Mouse (Mus musculus): ENCODE measurements around the gene Foxb2.
"Not testable (repeated sequence)": the region's sequence is repeated elsewhere in the genome, so short reads cannot be mapped to it uniquely, and the experiment has no call there.

Foxb2 gene

GRCm38 (mm10) chr19:16873221-16873861 is at the start of gene Foxb2:
Gene Foxb2, minus strand, starts transcription at chr19:16873805.
- DNase-seq = no peak

DNA sequence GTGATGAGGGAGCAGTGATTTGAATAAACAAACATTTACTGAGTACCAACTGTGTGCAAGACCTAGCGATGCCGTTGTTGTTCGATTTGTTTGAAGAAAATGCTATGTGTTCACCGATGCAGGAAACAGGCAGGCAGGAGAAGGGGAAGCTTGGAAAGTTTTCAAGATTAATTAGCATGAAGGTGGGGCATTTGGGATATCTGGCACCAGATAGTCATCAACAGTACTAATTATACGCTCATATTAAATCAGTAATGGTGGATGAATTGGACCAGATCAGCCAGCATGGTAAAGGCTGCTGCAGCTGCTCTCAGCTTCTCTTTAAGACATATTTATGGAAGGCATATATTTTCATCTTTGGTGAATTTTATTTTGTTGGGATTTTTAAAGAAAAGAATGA is 37.9 kb upstream of the Foxb2 start:
- DNase-seq = no peak

- DNase-seq = peak; percentile 23
Observed at GRCm38 (mm10) chr19:16903106-16903505, 29.5 kb upstream of the Foxb2 start.

DNA sequence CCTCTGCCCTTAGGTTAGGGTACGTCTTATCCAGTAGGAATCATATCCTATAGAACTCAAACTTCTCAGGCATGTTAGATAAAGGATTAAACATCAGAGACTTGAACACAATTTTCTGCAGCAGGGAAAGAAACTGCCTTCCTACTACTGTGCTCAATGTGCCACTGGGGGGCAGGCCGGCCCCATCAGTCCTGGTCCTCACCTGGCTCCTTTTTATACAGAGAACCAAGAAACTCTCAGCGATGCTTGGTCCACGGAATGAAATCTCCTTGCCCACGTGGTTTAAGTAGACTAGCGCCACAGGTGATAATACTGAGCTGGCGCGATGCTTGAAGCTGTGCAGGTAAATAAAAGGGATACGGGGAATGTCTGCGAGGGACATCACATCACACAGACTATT is 26.1 kb upstream of the Foxb2 start:
- DNase-seq = no peak

DNA sequence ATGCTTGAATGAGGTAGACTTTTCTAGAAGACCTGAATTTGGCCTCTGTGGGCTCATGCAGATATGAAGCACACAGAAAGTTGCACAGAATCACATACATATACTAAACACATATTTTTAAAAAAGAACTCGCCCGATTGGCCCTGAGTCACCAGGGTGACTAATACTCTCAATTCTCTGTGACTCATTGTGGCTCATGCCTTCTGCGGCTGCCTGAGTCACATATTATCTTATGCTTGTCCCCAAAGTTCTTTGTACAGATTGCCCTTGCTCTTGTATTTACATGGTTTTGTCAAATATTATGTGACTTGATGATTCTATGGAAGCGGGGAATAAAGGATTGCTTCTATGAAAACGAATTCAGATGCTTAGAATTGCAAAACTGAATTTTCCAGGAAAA is 25.0 kb upstream of the Foxb2 start:
- no peak for DNase-seq

DNA sequence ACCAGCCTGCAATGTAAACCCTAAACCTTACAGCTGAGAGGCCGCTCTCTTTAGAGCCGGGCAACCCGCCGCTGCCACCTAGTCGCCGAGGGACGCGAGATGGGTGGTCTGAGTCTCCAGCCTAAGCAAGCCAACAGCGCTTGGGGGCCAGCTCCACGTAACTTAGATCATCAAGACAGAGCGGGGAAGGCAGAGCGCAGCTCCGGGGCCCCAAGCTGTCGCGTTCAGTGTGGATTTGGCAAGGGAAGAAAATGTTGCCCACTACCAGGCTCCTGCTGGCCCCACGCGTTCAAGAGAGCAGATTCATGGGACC is 2.8 kb upstream of the Foxb2 start:
- DNase-seq = no peak

DNA sequence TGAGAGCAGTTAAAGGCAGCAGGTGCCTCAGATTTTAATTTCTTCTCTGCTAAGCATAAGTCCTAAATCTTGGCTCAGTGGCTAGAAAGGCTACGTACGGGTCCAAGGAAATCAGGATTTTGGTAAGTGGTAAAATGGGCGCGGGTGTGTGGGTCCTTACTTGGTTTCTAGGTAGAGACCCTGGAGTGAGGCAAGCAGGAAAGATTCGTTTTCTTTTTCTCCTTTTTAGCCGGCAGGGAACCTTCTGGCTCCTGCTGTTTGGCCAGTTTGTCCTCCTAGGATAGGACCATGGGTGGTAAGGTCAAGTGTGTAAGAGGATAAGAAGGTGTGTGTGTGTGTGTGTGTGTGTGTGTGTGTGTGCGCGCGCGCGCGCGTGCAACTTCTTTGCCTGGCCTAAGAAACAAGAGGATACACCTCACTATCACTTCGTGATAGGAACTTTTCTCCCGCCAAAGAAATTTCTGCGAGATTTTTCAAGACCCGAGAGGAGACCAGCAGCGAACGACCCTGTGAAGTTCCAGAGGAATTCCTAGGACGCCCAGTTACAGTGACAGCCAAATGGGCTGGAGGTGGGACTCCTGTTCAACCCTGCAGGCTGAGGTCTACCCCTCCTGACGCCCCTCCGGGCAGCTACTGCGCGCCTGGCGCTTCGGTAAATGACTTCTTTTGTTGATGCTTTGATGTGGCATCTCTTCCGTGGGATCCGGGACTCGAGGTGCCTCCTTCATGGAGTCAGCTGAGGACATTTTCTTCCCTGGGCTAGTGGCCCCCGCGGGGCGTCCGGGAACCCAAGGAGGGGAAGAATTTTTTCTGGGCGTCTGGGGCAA is 2.2 kb upstream of the Foxb2 start:
- no peak for DNase-seq

GRCm38 (mm10) chr19:16874991-16875540 is 1.5 kb upstream of the Foxb2 start:
- DNase-seq = no peak

- DNase-seq = peak; percentile 9
Observed at GRCm38 (mm10) chr19:16873942-16874861, 597 bp upstream of the Foxb2 start.

- DNase-seq = peak; percentile 9
Observed at GRCm38 (mm10) chr19:16872331-16873180, 1.0 kb downstream of the Foxb2 start.

GRCm38 (mm10) chr19:16871192-16871760 is 2.3 kb downstream of the Foxb2 start:
- peak; percentile 9 for DNase-seq

- peak; percentile 8 for DNase-seq
Observed at GRCm38 (mm10) chr19:16870501-16871191, 3.0 kb downstream of the Foxb2 start.

DNA sequence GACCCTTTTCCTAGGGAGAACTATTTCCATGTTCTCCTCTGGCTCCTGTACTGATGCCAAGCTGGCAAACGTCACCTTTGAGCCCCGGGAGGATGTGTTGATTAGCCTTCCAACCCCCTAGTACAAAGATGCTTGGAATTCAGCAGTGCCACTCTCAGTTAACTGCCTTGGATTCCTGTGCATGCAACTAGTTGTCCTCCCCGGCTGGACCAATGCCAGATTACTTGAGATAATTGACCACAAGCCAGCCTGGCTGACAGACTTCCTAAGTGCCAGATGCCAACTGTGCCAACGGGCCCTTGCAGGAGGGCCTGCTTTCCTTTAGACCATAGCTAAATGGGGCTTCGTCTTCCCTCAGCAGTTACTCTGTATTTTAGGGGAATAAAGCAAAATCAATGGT is 5.1 kb downstream of the Foxb2 start:
- peak; percentile 36 for DNase-seq

GRCm38 (mm10) chr19:16858646-16859045 is 15.0 kb downstream of the Foxb2 start:
- DNase-seq = no peak

- DNase-seq = no peak
Observed at GRCm38 (mm10) chr19:16856752-16857151, 16.9 kb downstream of the Foxb2 start.

GRCm38 (mm10) chr19:16844091-16844490 is 29.5 kb downstream of the Foxb2 start:
- not testable (repeated sequence) for DNase-seq

DNA sequence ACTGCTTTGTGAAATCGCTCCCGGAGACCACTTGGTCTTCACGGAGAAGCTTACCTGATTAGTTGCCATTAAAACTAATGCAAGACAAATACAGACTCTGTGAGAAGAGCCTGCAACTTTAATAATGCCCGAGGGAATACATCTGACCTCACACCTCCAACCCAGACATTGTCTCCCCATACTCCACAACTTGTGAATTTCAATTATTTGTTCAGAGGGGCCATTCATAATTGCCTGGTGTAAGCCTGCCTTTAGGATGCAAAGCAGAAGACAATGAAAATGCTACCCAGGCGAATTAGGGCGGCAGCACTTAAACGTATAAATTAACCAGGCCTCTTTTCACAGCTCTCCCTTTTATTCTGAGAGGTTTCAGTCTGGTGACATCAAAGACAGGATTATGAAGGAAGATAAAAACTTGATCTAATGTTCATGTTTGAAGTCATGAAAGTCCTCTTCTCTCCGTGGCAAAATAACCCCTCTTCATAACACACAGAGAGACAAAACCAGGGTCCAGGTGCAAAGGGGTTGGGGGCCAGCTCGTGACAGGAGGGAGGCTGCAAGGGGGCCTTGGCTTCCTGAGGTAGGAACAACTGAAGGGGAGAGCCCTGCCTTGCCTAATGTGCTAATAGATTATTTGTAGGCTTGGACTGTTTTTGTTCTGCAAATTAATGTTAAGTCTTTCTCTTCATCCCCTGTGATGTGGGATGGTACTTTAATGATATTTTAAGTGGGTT is 31.9 kb downstream of the Foxb2 start:
- no peak for DNase-seq

- no peak for DNase-seq
Observed at GRCm38 (mm10) chr19:16841001-16841400, 32.6 kb downstream of the Foxb2 start.

GRCm38 (mm10) chr19:16827657-16828056 is 45.9 kb downstream of the Foxb2 start:
- no peak for DNase-seq

DNA sequence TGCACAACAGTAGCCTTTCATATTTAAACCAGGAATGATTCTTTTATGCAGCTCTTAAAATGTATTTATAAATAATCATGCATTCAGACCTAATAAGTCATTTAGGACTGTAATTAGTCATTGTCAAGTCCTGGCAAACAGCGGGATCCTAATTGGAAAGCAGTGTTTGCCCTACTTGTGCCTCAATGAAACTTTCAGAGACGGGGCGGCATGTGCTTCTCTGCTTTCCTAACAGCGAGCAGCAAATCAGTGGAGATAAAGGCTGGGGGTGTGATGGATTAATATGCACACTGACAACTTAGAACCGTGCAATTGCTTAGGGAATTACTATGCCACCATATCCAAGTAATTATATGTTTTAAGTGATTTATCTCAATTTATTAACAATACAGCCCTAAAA is 48.4 kb downstream of the Foxb2 start:
- no peak for DNase-seq

Measured in kidney, adult 18-20 months (tissue).